Mouse (Mus musculus) brain, adult 2 months (tissue): ENCODE data around the gene Pacs2.
A peak's percentile ranks its signal among the peaks of the same experiment; 100 is the strongest.

Experiments used
- DNase-seq: peaks from one replicate; pipeline ENCODE4 v3.0.0; 2011; ENCODE audit warnings: low read depth, low spot score

Gene Pacs2

DNA sequence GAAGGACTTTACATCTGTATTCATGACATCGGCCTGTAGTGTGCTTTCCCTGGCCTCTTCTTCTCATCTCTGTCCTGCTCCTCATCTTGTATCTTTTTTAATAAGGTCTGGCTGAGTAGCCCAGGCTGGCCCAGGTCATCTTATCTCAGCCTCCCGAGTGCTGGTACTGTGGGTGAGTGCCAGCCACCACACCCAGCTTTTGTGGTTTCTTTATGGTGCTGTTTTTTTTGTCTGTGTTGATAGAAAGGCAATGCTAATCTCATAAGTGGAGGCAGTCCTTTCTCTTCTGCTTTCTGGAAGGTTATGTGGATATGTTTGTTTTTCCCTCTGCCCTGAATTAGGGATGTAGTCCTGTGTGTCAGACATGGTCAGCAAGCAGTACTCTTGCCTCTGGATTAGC is 28.2 kb downstream of the Pacs2 start:
- DNase-seq, result no peak

- DNase-seq, result peak; percentile 88
Observed at GRCm38 (mm10) chr12:113044916-113045677, 30.8 kb downstream of the Pacs2 start.

DNA sequence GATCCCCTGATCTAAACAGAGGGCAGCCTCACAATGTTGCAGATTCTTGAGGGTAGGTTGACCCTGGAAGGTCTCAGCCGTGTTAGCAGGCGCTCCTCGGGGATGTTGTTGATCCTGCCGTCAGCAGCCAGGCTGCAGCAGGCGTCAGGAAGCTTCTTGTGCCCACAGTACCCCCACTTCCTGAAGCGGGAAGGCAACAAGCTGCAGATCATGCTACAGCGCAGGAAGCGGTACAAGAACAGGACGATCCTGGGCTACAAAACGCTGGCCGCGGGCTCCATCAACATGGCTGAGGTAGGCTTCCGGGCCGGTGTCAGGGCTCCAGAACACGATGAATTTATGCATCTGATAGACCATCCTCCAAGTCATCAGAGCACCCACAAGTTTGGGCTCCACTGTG is 32.6 kb downstream of the Pacs2 start:
- no peak for DNase-seq

- DNase-seq, result peak; percentile 40
Observed at GRCm38 (mm10) chr12:113048103-113048502, 33.8 kb downstream of the Pacs2 start.

- no peak for DNase-seq
Observed at GRCm38 (mm10) chr12:113049836-113050235, 35.5 kb downstream of the Pacs2 start.

GRCm38 (mm10) chr12:113050671-113051070 is 36.4 kb downstream of the Pacs2 start:
- no peak for DNase-seq

DNA sequence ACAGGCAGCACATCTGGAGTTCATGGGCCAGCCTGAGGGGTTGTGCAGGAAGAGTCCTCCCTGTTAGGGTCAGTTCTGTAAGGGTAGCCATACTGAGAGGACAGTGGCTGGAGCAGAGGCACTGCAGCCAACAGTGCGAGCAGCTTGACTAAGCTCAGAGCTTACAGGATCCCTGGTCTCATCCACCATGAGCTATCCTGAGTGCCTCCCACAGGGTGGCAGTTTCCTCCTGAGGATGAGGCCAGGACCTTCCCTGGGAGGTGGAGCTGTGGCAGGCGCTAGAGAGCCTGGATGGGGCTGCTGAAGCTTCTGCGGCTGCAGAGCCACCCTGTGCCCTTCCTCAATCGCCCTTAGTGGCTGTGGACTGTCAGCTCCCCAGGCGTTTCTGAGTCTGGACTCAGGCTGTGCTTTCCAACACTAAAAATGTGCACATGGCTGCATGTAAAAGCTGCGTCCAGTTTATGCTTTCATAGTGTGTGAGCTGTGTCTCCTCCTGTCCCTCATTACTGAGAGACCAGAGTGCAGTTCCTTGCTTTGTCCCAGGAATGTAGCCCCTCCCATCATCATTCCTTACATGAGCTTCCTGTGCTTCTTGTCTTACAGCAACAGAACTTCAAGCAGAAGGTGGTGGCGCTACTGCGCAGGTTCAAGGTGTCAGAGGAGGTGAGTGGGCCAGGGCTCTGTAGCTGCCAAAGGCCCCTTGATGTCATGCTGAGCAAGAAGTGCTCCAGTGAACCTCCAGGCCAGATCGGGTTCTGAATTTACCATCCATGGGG is 37.5 kb downstream of the Pacs2 start:
- DNase-seq, result no peak

GRCm38 (mm10) chr12:113056089-113056488 is 41.8 kb downstream of the Pacs2 start:
- DNase-seq, result no peak

DNA sequence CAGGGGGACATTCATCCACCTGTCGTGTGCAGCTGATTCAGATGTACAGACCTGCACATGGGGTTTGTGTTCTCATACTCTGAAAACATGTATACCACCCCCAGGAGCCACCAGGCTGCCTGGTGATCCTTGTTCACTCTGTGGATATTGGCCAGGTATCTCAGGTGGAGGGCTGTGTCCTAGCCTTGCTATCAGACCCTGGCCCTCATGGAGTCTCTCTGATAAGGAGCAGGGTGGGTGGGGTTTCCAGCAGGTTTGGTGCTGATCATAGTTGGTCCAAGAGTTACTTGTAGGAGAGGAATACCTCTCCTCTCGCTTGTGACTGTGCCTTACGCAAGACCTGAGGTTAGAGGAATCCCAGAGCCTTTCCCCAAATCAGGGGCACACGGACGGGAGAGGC is 45.9 kb downstream of the Pacs2 start:
- no peak for DNase-seq

- no peak for DNase-seq
Observed at GRCm38 (mm10) chr12:113061606-113062005, 47.3 kb downstream of the Pacs2 start.

DNA sequence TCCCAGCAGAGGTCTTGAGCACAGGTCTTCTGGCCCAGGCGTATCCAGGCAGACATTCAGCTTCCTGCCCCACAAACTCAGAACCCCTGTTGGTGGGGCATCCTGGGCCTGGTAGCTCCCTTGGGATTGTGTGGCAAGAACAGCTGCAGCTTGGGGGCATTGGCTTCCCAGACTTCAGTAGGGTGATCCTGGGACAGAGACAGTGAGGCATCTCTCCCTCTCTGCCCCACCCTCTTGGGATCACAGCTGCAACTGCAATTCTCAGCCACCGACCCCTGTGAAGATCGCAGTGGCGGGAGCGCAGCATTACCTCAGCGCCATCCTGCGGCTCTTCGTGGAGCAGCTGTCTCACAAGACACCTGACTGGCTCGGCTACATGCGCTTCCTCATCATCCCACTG is 47.9 kb downstream of the Pacs2 start:
- no peak for DNase-seq

GRCm38 (mm10) chr12:113063700-113064099 is 49.4 kb downstream of the Pacs2 start:
- no peak for DNase-seq

DNA sequence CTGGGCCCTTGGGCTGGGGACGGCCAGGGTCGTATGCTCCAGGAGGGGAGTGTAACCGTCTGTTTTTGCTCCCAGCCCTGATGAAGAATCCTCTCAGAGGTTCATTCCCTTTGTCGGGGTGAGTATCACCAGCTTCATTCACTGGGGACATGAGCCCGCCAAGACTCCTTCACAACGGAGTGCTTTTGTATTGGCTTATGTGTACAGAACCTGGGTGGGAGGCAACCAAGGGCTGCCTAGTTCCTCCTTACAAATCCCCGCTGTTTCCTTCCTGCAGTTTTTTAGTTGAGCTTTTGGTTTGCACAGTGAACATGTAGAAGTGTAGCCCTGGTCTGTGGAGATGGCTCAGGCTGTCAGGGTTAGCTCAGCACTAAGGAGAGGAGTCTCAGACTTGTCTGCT is 53.7 kb downstream of the Pacs2 start:
- DNase-seq, result no peak

- DNase-seq, result no peak
Observed at GRCm38 (mm10) chr12:113069389-113069788, 55.1 kb downstream of the Pacs2 start.

DNA sequence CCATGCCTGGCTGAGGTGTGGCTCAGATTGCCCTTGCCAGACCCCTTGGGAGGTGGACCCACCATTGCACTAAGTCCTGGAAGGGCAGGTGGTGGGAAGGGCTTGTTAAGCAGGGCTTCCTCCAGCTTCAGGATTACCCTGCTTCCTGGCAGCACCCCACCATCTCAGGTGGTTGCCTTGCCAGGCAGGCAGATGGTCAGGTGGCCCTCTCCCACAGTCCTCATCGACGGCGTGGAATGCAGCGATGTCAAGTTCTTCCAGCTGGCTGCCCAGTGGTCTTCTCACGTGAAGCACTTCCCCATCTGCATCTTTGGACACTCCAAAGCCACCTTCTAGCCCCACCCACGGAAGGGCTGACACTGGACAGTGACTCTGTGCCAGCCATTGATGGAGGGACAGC is 57.0 kb downstream of the Pacs2 start:
- peak; percentile 56 for DNase-seq

DNA sequence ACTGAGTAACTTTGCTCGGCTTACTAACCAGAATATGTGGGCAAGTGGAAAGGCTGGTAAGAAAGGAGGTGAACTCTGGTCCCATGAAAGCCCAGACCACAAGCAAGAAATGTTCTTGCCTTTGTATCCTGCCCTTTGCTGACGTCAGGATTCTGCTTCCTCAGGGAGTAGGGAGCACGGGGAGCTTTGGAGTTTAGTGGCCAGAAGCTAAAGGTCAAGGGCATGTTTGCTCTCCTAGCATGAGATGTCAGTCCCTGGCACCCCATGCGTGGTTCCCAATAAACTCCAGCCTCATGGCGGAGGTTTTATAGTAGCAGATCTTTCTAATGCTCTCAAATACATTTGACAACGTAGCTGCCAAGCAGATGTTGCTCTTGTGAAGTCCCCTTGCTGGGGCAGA is 57.5 kb downstream of the Pacs2 start:
- no peak for DNase-seq

DNA sequence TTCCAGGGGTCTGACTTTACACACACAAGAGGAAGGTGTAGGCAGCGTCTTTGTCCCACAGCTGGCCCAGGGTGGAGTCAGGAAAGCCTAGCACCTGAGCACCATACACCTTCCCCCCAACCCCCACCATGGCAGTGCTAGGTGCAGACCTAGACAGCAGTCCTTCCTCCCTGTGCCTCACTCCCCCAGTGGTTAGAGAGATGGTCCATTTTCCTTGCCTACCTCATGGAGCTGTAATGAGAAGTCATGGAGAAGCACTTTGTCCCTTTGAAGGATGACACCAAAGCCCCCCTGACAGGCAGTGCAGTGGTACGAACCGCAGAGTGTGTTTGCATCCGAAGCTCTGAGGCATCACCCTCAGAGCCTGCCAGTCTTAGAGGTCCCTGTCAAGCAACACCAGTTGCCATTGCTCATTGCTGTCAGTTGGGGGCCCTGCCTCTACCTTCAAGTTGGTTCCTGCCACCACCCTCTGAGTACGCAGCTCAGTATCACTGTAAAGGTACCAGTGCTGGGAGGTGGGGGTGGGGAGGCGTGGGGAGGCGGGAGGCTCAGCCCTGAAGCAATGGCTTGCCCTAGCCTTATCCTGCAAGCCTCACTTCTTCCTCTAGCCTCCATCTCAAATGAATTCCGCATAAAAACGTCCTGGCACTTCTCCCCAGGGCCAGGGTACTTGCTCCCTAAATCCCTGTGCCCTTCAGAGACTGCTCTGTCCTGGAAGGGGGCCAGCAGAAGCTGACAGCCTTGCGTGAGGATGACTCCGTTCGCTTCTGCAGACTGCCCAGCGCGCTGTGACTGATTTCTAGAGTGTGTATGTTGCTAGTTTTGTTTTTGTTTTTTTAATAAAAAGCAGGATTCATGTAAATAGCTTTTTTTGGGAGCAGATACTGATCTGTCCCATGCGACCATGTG is 59.4 kb downstream of the Pacs2 start:
- DNase-seq, result peak; percentile 69

DNA sequence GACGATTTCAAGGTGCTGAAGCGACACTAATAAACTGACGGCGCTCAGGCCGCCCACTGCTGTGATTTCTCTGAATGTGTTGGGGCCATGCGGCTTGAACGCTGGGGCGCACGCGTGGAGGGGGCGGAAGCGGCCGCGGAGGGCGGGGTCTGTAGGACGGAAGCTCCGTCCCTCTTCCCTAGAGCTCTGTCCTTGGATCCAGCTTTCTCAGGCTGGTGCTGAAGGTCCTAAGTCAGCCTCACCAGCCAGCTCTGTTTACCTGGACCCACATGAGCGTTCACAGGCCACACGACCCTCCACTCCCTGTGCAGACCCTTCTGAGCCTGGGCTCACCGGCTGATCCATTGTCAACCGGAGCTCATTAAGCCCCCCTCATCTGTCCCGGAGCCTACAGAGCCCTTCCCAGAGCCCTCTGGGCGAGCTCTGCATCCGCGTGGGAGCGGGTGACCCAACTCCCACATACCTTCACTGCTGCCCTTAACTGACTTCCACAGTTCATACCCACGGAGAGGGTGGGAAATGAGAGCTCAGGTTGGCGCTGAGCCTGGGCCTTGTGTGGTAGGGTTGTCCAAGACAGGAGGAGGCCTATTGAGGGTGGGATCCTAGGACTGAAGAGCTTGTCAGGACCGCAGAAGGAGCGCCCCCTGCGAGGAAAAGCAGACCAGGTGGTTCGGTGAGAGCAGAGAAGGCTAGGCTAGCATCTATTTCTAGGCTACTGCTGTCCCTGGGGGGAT is 60.2 kb downstream of the Pacs2 start, which contains the start of gene Tex22:
Tex22 (plus strand) TSS at position 174 of the 734 bp plus-strand sequence.
- DNase-seq, result peak; percentile 96

DNA sequence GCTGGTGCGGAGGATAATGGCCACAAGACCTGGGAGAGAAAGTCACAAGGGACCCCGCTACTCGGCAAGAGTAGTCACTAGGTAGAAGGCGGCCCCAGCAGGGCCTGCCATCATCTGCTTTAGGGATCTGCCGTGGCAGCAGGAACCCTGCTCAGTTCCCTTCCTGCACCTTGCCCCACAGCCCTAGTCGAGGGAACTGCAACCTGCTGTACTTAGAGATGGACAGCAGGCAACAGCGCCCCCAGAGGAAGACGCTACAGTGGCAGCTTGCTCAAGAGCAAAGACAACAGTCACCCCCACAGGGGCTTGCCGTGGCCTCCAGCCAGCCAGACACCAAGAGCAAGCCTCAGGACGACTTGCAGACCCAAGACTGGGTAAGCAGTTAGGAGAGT is 60.8 kb downstream of the Pacs2 start:
- peak; percentile 96 for DNase-seq

GRCm38 (mm10) chr12:113075486-113075885 is 61.2 kb downstream of the Pacs2 start:
- DNase-seq, result no peak

- DNase-seq, result no peak
Observed at GRCm38 (mm10) chr12:113087276-113087675, 73.0 kb downstream of the Pacs2 start.
